Mouse (Mus musculus) layer of hippocampus, postnatal 36 days (tissue): ENCODE data around the gene Gzmm. TPM values are rescaled to one million over a fixed set of nuclear protein-coding genes. Genes with fewer than 3 reads are reported as not detected.

Source experiments
- DNase-seq, 2 experiments: peaks; one replicate each; pipeline ENCODE4 v3.0.0; 2022
- total RNA-seq, 2 experiments: library from RNA; stranded (reverse); gene quantifications; 2 replicates each; pipeline ENCODE4 v1.2.3; 2021

The Gzmm gene
- total RNA-seq, 2 experiments from 2014 or later: 2.4 to 2.5 TPM

DNA sequence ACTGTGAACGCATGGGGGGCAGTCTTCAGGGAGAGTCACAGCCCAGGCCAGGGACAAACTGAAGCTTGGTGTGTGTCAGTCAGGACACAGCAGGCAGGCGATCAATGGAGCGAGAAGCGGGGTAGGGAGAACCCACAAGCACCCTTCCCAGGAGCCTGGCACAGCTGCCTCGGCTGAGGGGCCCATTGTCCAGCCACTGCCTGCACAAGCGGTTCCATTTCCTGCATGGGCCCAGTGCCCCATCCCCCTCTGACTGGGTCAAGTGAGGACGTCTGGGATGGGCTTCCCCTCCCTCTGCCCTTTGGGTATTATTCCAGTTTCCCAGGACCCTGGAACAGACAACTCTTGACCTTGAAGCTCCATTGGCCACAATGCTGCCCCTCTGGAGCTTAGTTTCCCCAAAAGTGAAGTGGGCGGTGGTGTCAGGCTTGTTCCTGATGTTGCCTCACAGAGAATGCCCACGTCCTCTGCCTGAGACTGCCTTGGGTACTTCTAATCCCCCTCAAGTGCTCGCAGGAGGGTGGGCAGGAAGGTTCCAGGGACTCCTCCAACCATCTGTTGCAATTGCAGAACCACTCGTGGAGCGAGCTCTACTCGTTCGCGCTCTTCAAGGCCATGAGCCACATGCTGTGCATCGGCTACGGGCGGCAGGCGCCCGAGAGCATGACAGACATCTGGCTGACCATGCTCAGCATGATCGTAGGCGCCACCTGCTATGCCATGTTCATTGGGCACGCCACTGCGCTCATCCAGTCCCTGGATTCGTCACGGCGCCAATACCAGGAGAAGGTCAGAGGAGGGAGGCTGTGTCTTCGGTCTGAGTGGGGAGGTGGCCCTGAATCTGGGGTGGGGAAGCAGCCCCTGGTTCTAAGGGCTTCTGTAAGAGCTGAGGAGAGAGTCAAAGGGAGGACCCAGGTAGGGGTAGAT lies 39.8 kb downstream of the Gzmm start:
- peak in 1 of 2 experiments; percentile 54 for DNase-seq

DNA sequence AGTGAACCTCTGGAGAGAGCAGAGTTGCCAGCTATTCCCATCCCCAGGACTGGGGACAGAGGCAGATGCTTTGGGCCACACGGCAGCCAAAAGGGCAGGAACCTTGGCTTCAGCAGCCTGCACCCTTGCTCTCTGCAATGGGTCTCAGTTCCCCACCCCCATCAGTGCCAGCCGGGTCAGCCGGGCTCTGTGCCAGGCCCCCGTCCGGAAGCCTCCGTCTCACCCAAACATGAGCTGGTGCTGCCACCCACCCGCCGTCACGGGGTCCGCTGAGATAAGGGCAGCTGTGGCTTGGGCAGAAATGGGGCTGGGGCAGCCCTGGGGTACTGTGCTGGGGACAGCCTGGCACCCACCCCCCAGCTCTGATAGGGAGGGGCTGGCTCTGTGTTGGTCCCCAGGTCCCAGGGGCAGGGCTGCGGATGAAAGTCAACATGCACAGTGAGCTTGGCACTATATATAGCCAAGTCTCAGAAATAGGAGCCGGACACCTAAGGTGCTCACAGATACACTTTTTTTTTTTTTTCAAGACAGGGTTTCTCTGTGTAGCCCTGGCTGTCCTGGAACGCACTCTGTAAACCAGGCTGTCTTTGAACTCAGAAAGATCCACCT lies 40.6 kb downstream of the Gzmm start:
- peak in 1 of 2 experiments; percentile 55 for DNase-seq

DNA sequence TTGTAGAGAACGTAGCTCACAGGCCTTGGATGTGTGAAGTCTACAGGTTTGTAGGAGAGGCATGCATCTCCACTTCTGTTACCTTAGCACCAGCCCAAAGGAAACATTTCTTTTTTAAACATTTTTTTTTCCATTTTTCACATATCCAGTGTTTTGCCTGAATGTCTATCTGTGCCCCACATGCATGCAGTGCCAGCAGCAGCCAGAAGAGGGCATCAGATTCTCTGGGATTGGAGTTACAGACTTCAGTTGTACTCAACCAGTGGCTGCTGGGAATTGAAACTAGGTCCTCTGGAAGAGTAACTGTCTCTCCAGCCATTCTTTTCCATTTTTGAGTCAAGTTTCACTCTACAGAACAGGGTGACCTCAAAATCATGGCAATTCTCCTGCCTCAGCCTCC lies 43.7 kb downstream of the Gzmm start:
- no peak for DNase-seq

DNA sequence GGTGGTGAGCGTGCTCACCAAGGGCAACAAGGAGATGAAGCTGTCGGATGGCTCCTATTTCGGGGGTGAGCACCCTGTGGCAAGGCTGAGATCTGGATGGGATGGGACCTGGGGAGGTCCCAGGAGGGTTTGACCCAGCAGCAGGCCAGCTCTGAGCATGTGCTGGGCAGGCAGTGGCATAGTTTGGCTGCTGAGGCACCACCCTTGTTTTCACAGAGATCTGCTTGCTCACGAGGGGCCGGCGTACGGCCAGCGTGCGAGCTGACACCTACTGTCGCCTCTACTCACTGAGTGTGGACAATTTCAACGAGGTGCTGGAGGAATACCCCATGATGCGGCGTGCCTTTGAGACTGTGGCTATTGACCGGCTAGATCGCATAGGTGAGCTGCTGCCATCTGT lies 45.0 kb downstream of the Gzmm start:
- no peak for DNase-seq

DNA sequence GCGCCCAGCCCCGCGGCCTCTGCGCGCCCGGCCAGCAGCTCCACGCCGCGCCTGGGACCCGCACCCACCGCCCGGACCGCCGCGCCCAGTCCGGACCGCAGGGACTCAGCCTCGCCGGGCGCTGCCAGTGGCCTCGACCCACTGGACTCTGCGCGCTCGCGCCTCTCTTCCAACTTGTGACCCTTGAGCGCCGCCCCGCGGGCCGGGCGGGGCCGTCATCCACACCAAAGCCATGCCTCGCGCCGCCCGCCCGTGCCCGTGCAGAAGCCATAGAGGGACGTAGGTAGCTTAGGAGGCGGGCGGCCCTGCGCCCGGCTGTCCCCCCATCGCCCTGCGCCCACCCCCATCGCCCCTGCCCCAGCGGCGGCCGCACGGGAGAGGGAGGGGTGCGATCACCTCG lies 46.5 kb downstream of the Gzmm start:
- DNase-seq: no peak

DNA sequence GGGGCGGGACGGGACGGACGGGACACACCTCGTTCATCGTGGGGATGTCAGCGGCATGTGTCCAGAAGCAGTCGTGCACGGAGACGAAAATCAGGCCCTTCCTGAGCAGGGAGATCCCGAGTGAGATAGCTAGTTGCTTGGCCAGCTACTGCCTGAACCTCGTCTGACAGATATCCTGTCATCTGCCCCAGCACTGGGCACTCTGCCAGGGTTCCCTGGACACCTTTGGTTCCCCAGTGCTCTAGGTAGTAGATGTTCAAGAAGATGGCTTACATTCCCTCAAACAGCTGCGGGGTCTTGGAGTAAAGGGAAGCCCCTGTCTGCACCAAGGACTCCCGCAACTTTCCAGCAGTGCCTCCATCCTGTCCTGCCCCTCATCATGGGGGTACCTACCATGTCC lies 47.9 kb downstream of the Gzmm start:
- DNase-seq: no peak

DNA sequence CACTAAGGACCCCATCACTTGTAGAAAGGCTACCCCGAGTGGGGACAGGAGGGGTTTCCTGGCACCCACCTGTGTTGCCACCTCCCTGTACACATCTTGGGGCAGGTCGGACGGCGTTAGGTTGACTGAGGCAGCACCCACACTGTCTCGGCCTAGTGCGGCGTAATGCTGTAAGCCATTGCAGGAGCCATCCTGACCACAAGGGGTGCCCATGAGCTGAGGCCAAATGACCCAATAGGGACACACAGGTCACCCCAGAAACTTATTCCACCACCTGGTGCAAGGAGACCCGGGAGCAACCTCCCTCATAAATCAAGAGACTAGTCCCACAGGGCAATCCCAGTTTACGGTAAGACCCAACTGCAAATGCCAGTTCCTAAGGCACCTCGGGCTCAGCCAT lies 49.4 kb downstream of the Gzmm start:
- DNase-seq: no peak

DNA sequence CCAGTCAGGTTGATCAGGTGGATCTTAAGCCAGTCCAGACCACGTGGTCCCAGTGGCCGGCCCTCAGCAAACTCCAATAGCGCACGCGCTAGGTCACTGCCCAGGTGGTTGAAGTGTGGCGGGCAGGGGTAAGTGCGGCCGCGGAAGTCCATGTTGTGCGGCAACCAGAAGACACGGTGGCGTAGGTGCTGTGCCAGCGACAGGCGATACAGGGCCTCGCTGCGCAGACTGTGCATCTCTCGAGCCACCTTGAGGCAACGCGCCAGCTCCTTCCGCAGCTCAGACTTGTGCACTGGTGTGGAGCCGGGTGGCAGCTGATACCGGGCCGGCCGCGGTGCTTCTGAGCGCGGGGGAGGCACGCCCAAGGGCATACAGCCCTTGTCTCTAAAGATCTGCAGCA lies 50.4 kb downstream of the Gzmm start:
- DNase-seq: no peak

DNA sequence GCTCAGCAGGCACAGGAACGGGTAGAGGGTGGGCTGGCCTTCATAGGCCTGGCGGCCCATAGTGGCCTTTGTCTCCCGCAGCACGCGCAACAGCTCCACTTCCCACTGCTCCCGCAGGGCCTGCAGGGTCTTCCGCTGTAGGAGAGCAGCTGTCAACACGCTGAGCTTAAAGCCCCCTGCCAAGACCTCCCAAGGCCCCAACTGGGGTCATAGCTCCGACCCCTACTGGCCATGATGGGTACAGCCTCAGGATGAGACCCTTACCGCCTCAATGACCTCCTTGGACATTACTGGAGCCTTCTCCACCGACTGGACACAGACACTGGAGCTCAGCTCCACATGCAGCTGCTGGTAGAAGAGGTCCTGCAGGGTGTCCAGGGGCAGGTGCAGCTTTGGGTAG lies 52.0 kb downstream of the Gzmm start:
- DNase-seq: no peak

DNA sequence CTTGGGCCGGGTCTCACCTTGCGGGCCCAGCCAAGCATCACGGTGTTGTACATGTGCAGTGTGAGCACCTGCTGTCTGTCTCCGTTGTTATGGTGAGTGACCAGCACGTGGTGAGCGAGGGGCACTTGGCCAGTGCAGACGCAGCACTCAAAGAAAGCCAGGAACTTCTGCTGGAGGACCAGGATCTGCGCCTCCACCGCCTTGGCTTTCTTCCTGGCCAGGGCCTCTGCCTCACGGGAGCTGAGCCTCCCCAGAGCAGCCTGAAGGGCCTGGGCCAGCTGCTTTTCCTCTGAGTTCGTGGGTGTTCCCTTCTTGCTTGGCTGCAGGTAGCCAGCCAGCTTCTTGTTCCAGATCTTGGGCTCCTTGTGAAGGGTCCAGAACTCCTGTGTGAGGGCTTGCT lies 54.3 kb downstream of the Gzmm start:
- DNase-seq: no peak

DNA sequence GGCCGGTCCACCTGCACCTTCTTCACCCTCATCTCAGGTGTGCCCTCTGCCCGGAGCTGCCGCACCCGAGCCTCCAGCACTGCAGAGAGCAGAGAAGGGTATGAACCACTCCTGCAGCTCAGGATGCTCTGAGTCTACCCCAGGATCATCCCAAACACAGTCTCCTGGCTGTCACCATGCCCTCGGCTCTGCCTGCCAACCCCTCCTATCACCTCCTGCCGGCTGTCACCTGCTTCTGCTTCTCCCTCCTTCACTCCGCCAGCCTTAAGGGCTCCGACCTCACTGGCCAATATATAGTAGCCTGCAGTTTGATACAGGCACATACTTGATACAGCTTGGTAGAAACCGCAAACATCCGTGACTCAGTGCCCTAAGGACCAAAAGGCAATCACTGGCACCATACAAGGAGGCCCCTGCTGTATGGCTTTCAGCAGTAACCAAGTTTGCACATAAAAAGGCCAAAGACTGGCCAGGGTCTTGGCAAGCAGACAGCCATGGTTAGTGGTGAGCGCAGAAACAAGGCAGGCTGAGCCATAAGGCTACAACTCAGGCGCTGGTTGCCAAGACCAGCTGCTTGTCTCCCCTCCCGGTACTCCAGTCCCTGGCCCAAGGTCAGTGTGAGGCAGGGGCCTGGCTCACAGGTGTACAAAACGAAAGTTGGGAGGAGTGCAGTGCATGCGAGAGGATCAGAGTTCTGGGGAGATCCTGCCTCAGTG lies 55.0 kb downstream of the Gzmm start:
- no peak for DNase-seq

Other genes starting within 250 kb of the Gzmm start
- gene Vmn2r83, start 220.3 kb upstream of the Gzmm start, total RNA-seq: not detected
- gene Plpp2, start 155.2 kb upstream of the Gzmm start, total RNA-seq: 1 to 10 TPM; 5.3 to 5.9 TPM
- 10 to 100 TPM; 54.0 to 60.9 TPM for gene Mier2, start 133.8 kb upstream of the Gzmm start, total RNA-seq
- gene Theg, start 101.7 kb upstream of the Gzmm start, total RNA-seq: under 1 TPM in 1 of 2 experiments, not detected in 1; 0.60 TPM
- 10 to 100 TPM; 14.6 to 14.8 TPM for gene C2cd4c, start 75.0 kb upstream of the Gzmm start, total RNA-seq
- 10 to 100 TPM; 44.0 to 44.8 TPM for gene Shc2, start 51.1 kb upstream of the Gzmm start, total RNA-seq
- under 1 TPM in 1 of 2 experiments, not detected in 1; 0.61 TPM for gene Odf3l2, start 43.3 kb upstream of the Gzmm start, total RNA-seq
- gene Madcam1, start 24.5 kb upstream of the Gzmm start, total RNA-seq: not detected
- 10 to 100 TPM; 64.6 to 68.3 TPM for gene Tpgs1, start 19.7 kb upstream of the Gzmm start, total RNA-seq
- 10 to 100 TPM; 67.0 to 70.2 TPM for gene Cdc34, start 6.8 kb upstream of the Gzmm start, total RNA-seq
- 100 to 1,000 TPM; 555 to 610 TPM for gene Bsg, start 15.5 kb downstream of the Gzmm start, total RNA-seq
- gene Hcn2, start 27.6 kb downstream of the Gzmm start, total RNA-seq: 100 to 1,000 TPM; 106 to 118 TPM
- 10 to 100 TPM; 50.1 to 52.6 TPM for gene Polrmt, start 57.6 kb downstream of the Gzmm start, total RNA-seq
- gene Fgf22, start 66.1 kb downstream of the Gzmm start, total RNA-seq: 1 to 10 TPM; 1.1 to 1.3 TPM
- 10 to 100 TPM; 81.4 to 82.9 TPM for gene Rnf126, start 77.9 kb downstream of the Gzmm start, total RNA-seq
- 1 to 10 TPM; 1.3 to 1.8 TPM for gene Fstl3, start 88.3 kb downstream of the Gzmm start, total RNA-seq
- gene Prss57, start 101.9 kb downstream of the Gzmm start, total RNA-seq: under 1 TPM; 0.47 to 0.73 TPM
- 100 to 1,000 TPM; 262 to 290 TPM for gene Palm, start 104.6 kb downstream of the Gzmm start, total RNA-seq
- 1 to 10 TPM in 1 of 2 experiments, under 1 TPM in 1; 0.82 to 1.4 TPM for gene Misp, start 132.0 kb downstream of the Gzmm start, total RNA-seq
- gene Ptbp1, start 165.4 kb downstream of the Gzmm start, total RNA-seq: 10 to 100 TPM; 43.1 to 52.6 TPM
- gene Prtn3, start 185.5 kb downstream of the Gzmm start, total RNA-seq: 1 to 10 TPM in 1 of 2 experiments, not detected in 1; 1.0 TPM
- gene Plppr3, start 185.6 kb downstream of the Gzmm start, total RNA-seq: 10 to 100 TPM; 28.4 to 28.7 TPM
- gene Elane, start 197.2 kb downstream of the Gzmm start, total RNA-seq: not detected
- gene Cfd, start 201.8 kb downstream of the Gzmm start, total RNA-seq: not detected
- gene Med16, start 219.9 kb downstream of the Gzmm start, total RNA-seq: 10 to 100 TPM; 53.0 to 54.1 TPM
- gene Gm26602, start 221.8 kb downstream of the Gzmm start, total RNA-seq: not detected
- 1 to 10 TPM; 6.4 to 6.8 TPM for gene Kiss1r, start 228.0 kb downstream of the Gzmm start, total RNA-seq
- 100 to 1,000 TPM; 397 to 399 TPM for gene R3hdm4, start 232.2 kb downstream of the Gzmm start, total RNA-seq
- 1 to 10 TPM; 4.8 to 5.1 TPM for gene Arid3a, start 238.0 kb downstream of the Gzmm start, total RNA-seq